16 mouse cellular contexts compared by ENCODE assay signal in genomic region chr2:170922260-170922659, GRCm38 (mm10).
DNase-seq lines count a peak whose midpoint lies in the region; ATAC-seq and TF ChIP-seq lines count a peak whose summit lies in the region.
"Had no signal": no experiment of that assay in that cellular context is flagged by ENCODE, and none has a peak within 500 bp of the region (broad histone marks: within the 10 kb centered on the region; RNA-seq: fewer than 3 reads in every experiment).

No protein-coding gene starts in this region.

- peaks cover 4% of the 10 kb centered on the region; the same call in 1 of the 2 replicates for H3K4me1 ChIP-seq in heart, embryonic 10.5 days
- peaks cover 33% of the 10 kb centered on the region for H3K4me1 ChIP-seq in embryonic facial prominence, embryonic 14.5 days (ENCODE audit: control insufficient read depth, insufficient read depth, low read length)
- peaks cover 8% of the 10 kb centered on the region; the same call in 1 of the 2 replicates for H3K4me1 ChIP-seq in hindbrain, embryonic 15.5 days (replicated peaks)
- no peaks in the 10 kb centered on the region for H3K4me1 ChIP-seq in midbrain, postnatal 0 days (ENCODE audit: insufficient read depth, low read length)
- H3K4me1 ChIP-seq in heart, embryonic 12.5 days (replicated peaks): no peaks in the 10 kb centered on the region

- intact Hi-C loops in heart, postnatal 10 days (cut with DNase I): no loop called here

- H3K4me2 ChIP-seq in embryonic facial prominence, embryonic 14.5 days (ENCODE audit: low read depth, low read length): no peak overlapping the region
- H3K4me2 ChIP-seq in hindbrain, embryonic 15.5 days: no peak overlapping the region
- no peak overlapping the region for H3K4me2 ChIP-seq in midbrain, postnatal 0 days (ENCODE audit: low read depth, low read length, poor library complexity, severe bottlenecking)
- no peak overlapping the region for H3K4me2 ChIP-seq in heart, embryonic 12.5 days
- H3K4me2 ChIP-seq: liver, embryonic 11.5 days had no signal

- no peak overlapping the region for H3K4me3 ChIP-seq in heart, embryonic 10.5 days
- no peak overlapping the region for H3K4me3 ChIP-seq in embryonic facial prominence, embryonic 14.5 days (ENCODE audit: low read depth, low read length)
- H3K4me3 ChIP-seq in hindbrain, embryonic 15.5 days: no peak overlapping the region
- no peak overlapping the region for H3K4me3 ChIP-seq in midbrain, postnatal 0 days (ENCODE audit: low read depth, low read length)
- H3K4me3 ChIP-seq in heart, embryonic 12.5 days: no peak overlapping the region

- no peak overlapping the region for H3K9ac ChIP-seq in embryonic facial prominence, embryonic 14.5 days (ENCODE audit: low read depth, low read length)
- H3K9ac ChIP-seq in hindbrain, embryonic 15.5 days: no peak overlapping the region
- H3K9ac ChIP-seq in midbrain, postnatal 0 days (replicated peaks; ENCODE audit: low read length, poor library complexity, severe bottlenecking): no peak overlapping the region
- no peak overlapping the region for H3K9ac ChIP-seq in heart, embryonic 12.5 days

- no peaks in the 10 kb centered on the region for H3K9me3 ChIP-seq in heart, embryonic 10.5 days
- H3K9me3 ChIP-seq in embryonic facial prominence, embryonic 14.5 days (ENCODE audit: control insufficient read depth, low read length): no peaks in the 10 kb centered on the region
- H3K9me3 ChIP-seq in hindbrain, embryonic 15.5 days: no peaks in the 10 kb centered on the region
- H3K9me3 ChIP-seq in midbrain, postnatal 0 days (ENCODE audit: low read length): no peaks in the 10 kb centered on the region
- no peaks in the 10 kb centered on the region for H3K9me3 ChIP-seq in heart, embryonic 12.5 days (replicated peaks)

- H3K27me3 ChIP-seq in heart, embryonic 10.5 days (ENCODE audit: insufficient read depth, poor library complexity, severe bottlenecking): no peaks in the 10 kb centered on the region
- H3K27me3 ChIP-seq in embryonic facial prominence, embryonic 14.5 days (replicated peaks; ENCODE audit: control insufficient read depth, insufficient read depth, low read length): no peaks in the 10 kb centered on the region
- H3K27me3 ChIP-seq in hindbrain, embryonic 15.5 days: no peaks in the 10 kb centered on the region
- no peaks in the 10 kb centered on the region for H3K27me3 ChIP-seq in midbrain, postnatal 0 days (ENCODE audit: insufficient read depth, low read length)
- H3K27me3 ChIP-seq in heart, embryonic 12.5 days (replicated peaks): no peaks in the 10 kb centered on the region

- 60% methylated on average over 3 of the region's 3 CpGs for WGBS in heart, embryonic 10.5 days
- WGBS in embryonic facial prominence, embryonic 14.5 days: 14% methylated on average over 3 of the region's 3 CpGs
- 24% methylated on average over 3 of the region's 3 CpGs for WGBS in hindbrain, embryonic 15.5 days
- WGBS in midbrain, postnatal 0 days: 21% methylated on average over 3 of the region's 3 CpGs
- WGBS in heart, embryonic 12.5 days: 51% methylated on average over 3 of the region's 3 CpGs

- H3K27ac ChIP-seq in heart, embryonic 10.5 days: no peak overlapping the region
- peak overlapping the region; percentile 61; the same call in 1 of the 2 replicates for H3K27ac ChIP-seq in embryonic facial prominence, embryonic 14.5 days (replicated peaks; ENCODE audit: low read depth, low read length)
- peak overlapping the region; percentile 32; the same call in 1 of the 2 replicates for H3K27ac ChIP-seq in hindbrain, embryonic 15.5 days (replicated peaks)
- H3K27ac ChIP-seq in midbrain, postnatal 0 days (ENCODE audit: low read depth, low read length): no peak overlapping the region
- no peak overlapping the region for H3K27ac ChIP-seq in heart, embryonic 12.5 days (ENCODE audit: poor library complexity, severe bottlenecking)

- H3K36me3 ChIP-seq in heart, embryonic 10.5 days: no peaks in the 10 kb centered on the region
- H3K36me3 ChIP-seq in embryonic facial prominence, embryonic 14.5 days (ENCODE audit: control insufficient read depth, insufficient read depth, low read length): no peaks in the 10 kb centered on the region
- no peaks in the 10 kb centered on the region for H3K36me3 ChIP-seq in hindbrain, embryonic 15.5 days
- no peaks in the 10 kb centered on the region for H3K36me3 ChIP-seq in midbrain, postnatal 0 days (ENCODE audit: insufficient read depth, low read length)
- no peaks in the 10 kb centered on the region for H3K36me3 ChIP-seq in heart, embryonic 12.5 days

- no peak for TF ChIP-seq CTCF in midbrain, postnatal 0 days (IDR thresholded peaks at IDR 0.05)

- DNase-seq in heart, embryonic 10.5 days (ENCODE audit: low spot score): peak; percentile 31
- no peak for DNase-seq in heart, postnatal 10 days
- peak; percentile 95 for DNase-seq in embryonic facial prominence, embryonic 14.5 days (ENCODE audit: low spot score)
- DNase-seq in midbrain, postnatal 0 days (ENCODE audit: low spot score): peak; percentile 73
- DNase-seq in adrenal gland, adult (ENCODE audit: inconsistent age in 2 of 2, low spot score in 1 of 2): no peak
- no peak for DNase-seq in spleen, adult 12 weeks (ENCODE audit: low spot score)
- DNase-seq: adrenal gland, postnatal 25 days; cerebellum, postnatal 36 days; kidney, adult 8-10 months; kidney, postnatal 4 days; layer of hippocampus, postnatal 36 days; lung, postnatal 14 days; right cerebral cortex, postnatal 25 days had no signal

- peak; percentile 95 for ATAC-seq in embryonic facial prominence, embryonic 14.5 days (ENCODE audit: low read depth)
- ATAC-seq in hindbrain, embryonic 15.5 days (ENCODE audit: low FRiP score, low read depth): peak; percentile 79
- 0 out of 2 replicates have a peak, but pooled peaks have one; percentile 44 for ATAC-seq in midbrain, postnatal 0 days (ENCODE audit: low FRiP score)
- no peak for ATAC-seq in heart, embryonic 12.5 days (ENCODE audit: insufficient number of reproducible peaks, low FRiP score)

Comparison
In these comparisons a context has a peak if more than half of its experiments do, and no peak if none do; other contexts are left out.
1. DNase-seq: peak in heart, embryonic 10.5 days (single experiment), embryonic facial prominence, embryonic 14.5 days (single experiment) and midbrain, postnatal 0 days (single experiment); none in heart, postnatal 10 days (0 of 2), adrenal gland, adult (0 of 2) and spleen, adult 12 weeks (single experiment).
2. H3K27ac ChIP-seq: peak in embryonic facial prominence, embryonic 14.5 days (single experiment) and hindbrain, embryonic 15.5 days (single experiment); none in heart, embryonic 10.5 days (single experiment), midbrain, postnatal 0 days (single experiment) and heart, embryonic 12.5 days (single experiment).